19 mouse cellular contexts compared by ENCODE assay signal in genomic region chr16:36089850-36090616, GRCm38 (mm10). TPM values are rescaled to one million over a fixed set of nuclear protein-coding genes. Genes with fewer than 3 reads are reported as not detected.
DNase-seq lines count a peak whose midpoint lies in the region; ATAC-seq and TF ChIP-seq lines count a peak whose summit lies in the region.
"Had no signal": no experiment of that assay in that cellular context is flagged by ENCODE, and none has a peak within 500 bp of the region (broad histone marks: within the 10 kb centered on the region; RNA-seq: fewer than 3 reads in every experiment).

No protein-coding gene starts in this region.

- H3K4me3 ChIP-seq in forebrain, postnatal 0 days (ENCODE audit: low read depth, low read length), result no peak overlapping the region
- no peak overlapping the region for H3K4me3 ChIP-seq in forebrain, embryonic 13.5 days
- H3K4me3 ChIP-seq in liver, postnatal 0 days (ENCODE audit: low read depth, low read length), result no peak overlapping the region
- H3K4me3 ChIP-seq in intestine, postnatal 0 days (ENCODE audit: low read depth, low read length), result no peak overlapping the region
- H3K4me3 ChIP-seq: embryonic facial prominence, embryonic 12.5 days; forebrain, embryonic 12.5 days; heart, embryonic 13.5 days; hindbrain, embryonic 13.5 days; liver, embryonic 15.5 days had no signal

- no peak for TF ChIP-seq EP300 in liver, postnatal 0 days (IDR thresholded peaks at IDR 0.05; ENCODE audit: low read depth)

- DNase-seq in forebrain, postnatal 0 days, result peak; percentile 14
- no peak for DNase-seq in liver, postnatal 0 days
- no peak for DNase-seq in liver
- DNase-seq in yolk sac, embryonic 10.5 days (ENCODE audit: low spot score), result peak; percentile 47
- no peak for DNase-seq in ovary, adult 18-20 months (ENCODE audit: low spot score)
- no peak for DNase-seq in lung, postnatal 10 days
- DNase-seq: adrenal gland, postnatal 36 days; B cell, adult 2 months; cerebellum, adult 11-12 months; gastrocnemius, postnatal 10 days had no signal

- peak; percentile 38; the same call in 1 of the 2 replicates for TF ChIP-seq CTCF in forebrain, postnatal 0 days (IDR thresholded peaks at IDR 0.05; ENCODE audit: low read depth)
- TF ChIP-seq CTCF in liver, postnatal 0 days (IDR thresholded peaks at IDR 0.05; ENCODE audit: low read depth), result peak; percentile 47
- peak; percentile 64 for TF ChIP-seq CTCF in intestine, postnatal 0 days (IDR thresholded peaks at IDR 0.05; ENCODE audit: low read depth)

- H3K27ac ChIP-seq in forebrain, postnatal 0 days (ENCODE audit: low read depth, low read length), result no peak overlapping the region
- H3K27ac ChIP-seq in forebrain, embryonic 13.5 days, result no peak overlapping the region
- 0 out of 2 replicates have a peak overlapping the region, but pooled peaks have one; percentile 24 for H3K27ac ChIP-seq in liver, postnatal 0 days (ENCODE audit: low read depth)
- peak overlapping the region; percentile 65 for H3K27ac ChIP-seq in intestine, postnatal 0 days (ENCODE audit: low read depth, low read length)
- H3K27ac ChIP-seq: embryonic facial prominence, embryonic 12.5 days; forebrain, embryonic 12.5 days; heart, embryonic 13.5 days; hindbrain, embryonic 13.5 days; liver, embryonic 15.5 days had no signal

- no peak overlapping the region for H3K9ac ChIP-seq in forebrain, postnatal 0 days
- H3K9ac ChIP-seq in forebrain, embryonic 13.5 days, result no peak overlapping the region
- H3K9ac ChIP-seq in liver, postnatal 0 days (replicated peaks), result no peak overlapping the region
- no peak overlapping the region for H3K9ac ChIP-seq in intestine, postnatal 0 days (ENCODE audit: low read depth, low read length)
- H3K9ac ChIP-seq: embryonic facial prominence, embryonic 12.5 days; forebrain, embryonic 12.5 days; heart, embryonic 13.5 days; hindbrain, embryonic 13.5 days; liver, embryonic 15.5 days had no signal

- H3K4me2 ChIP-seq in forebrain, postnatal 0 days (ENCODE audit: low read depth), result no peak overlapping the region
- H3K4me2 ChIP-seq in forebrain, embryonic 13.5 days, result no peak overlapping the region
- peak overlapping the region; percentile 22; the same call in 1 of the 2 replicates for H3K4me2 ChIP-seq in liver, postnatal 0 days (ENCODE audit: low read depth, low read length)
- peak overlapping the region; percentile 1 for H3K4me2 ChIP-seq in intestine, postnatal 0 days (replicated peaks; ENCODE audit: low read depth)
- H3K4me2 ChIP-seq: embryonic facial prominence, embryonic 12.5 days; forebrain, embryonic 12.5 days; heart, embryonic 13.5 days; hindbrain, embryonic 13.5 days; liver, embryonic 15.5 days had no signal

- no peaks in the 10 kb centered on the region for H3K27me3 ChIP-seq in forebrain, postnatal 0 days (ENCODE audit: insufficient read depth, low read length)
- H3K27me3 ChIP-seq in forebrain, embryonic 13.5 days, result no peaks in the 10 kb centered on the region
- H3K27me3 ChIP-seq in liver, postnatal 0 days (ENCODE audit: insufficient read depth, low read length), result no peaks in the 10 kb centered on the region
- no peaks in the 10 kb centered on the region for H3K27me3 ChIP-seq in intestine, postnatal 0 days (replicated peaks; ENCODE audit: control insufficient read depth, insufficient read depth, low read length)
- H3K27me3 ChIP-seq: embryonic facial prominence, embryonic 12.5 days; forebrain, embryonic 12.5 days; heart, embryonic 13.5 days; hindbrain, embryonic 13.5 days; liver, embryonic 15.5 days had no signal

- no peaks in the 10 kb centered on the region for H3K9me3 ChIP-seq in forebrain, postnatal 0 days (ENCODE audit: low read length)
- H3K9me3 ChIP-seq in forebrain, embryonic 13.5 days (replicated peaks), result no peaks in the 10 kb centered on the region
- no peaks in the 10 kb centered on the region for H3K9me3 ChIP-seq in liver, postnatal 0 days (ENCODE audit: low read length)
- no peaks in the 10 kb centered on the region for H3K9me3 ChIP-seq in intestine, postnatal 0 days (ENCODE audit: control insufficient read depth)
- H3K9me3 ChIP-seq: embryonic facial prominence, embryonic 12.5 days; forebrain, embryonic 12.5 days; heart, embryonic 13.5 days; hindbrain, embryonic 13.5 days; liver, embryonic 15.5 days had no signal

- peak; percentile 47; the same call in 1 of the 2 replicates for ATAC-seq in forebrain, postnatal 0 days
- no peak for ATAC-seq in forebrain, embryonic 13.5 days
- ATAC-seq in liver, postnatal 0 days, result no peak
- ATAC-seq in intestine, postnatal 0 days, result no peak

- WGBS in forebrain, postnatal 0 days, result 52% methylated on average over 8 of the region's 8 CpGs
- WGBS in forebrain, embryonic 13.5 days, result 65% methylated on average over 8 of the region's 8 CpGs
- 60% methylated on average over 8 of the region's 8 CpGs for WGBS in liver, postnatal 0 days (ENCODE audit: insufficient replicate concordance)
- WGBS in intestine, postnatal 0 days, result 47% methylated on average over 8 of the region's 8 CpGs

- no peaks in the 10 kb centered on the region for H3K4me1 ChIP-seq in forebrain, postnatal 0 days (ENCODE audit: insufficient read depth)
- no peaks in the 10 kb centered on the region for H3K4me1 ChIP-seq in forebrain, embryonic 13.5 days
- H3K4me1 ChIP-seq in liver, postnatal 0 days (ENCODE audit: insufficient read depth), result peaks cover 17% of the 10 kb centered on the region
- H3K4me1 ChIP-seq in intestine, postnatal 0 days (replicated peaks; ENCODE audit: control insufficient read depth, insufficient read depth, low read length), result no peaks in the 10 kb centered on the region
- H3K4me1 ChIP-seq: embryonic facial prominence, embryonic 12.5 days; forebrain, embryonic 12.5 days; heart, embryonic 13.5 days; hindbrain, embryonic 13.5 days had no signal

- H3K36me3 ChIP-seq in forebrain, postnatal 0 days (ENCODE audit: insufficient read depth), result peaks cover 18% of the 10 kb centered on the region
- H3K36me3 ChIP-seq in forebrain, embryonic 13.5 days (ENCODE audit: poor library complexity, severe bottlenecking), result peaks cover 40% of the 10 kb centered on the region
- H3K36me3 ChIP-seq in liver, postnatal 0 days (replicated peaks; ENCODE audit: insufficient read depth, low read length), result peaks cover 17% of the 10 kb centered on the region; the same call in 1 of the 2 replicates
- peaks cover 7% of the 10 kb centered on the region; the same call in 1 of the 2 replicates for H3K36me3 ChIP-seq in intestine, postnatal 0 days (ENCODE audit: control insufficient read depth, insufficient read depth)

RNA-seq across cellular contexts. Expression of gene Ccdc58, which starts 18.5 kb away (rescaled TPM):
- 14.8 and 18.9 TPM in 2 replicates for total RNA-seq in forebrain, postnatal 0 days (2014; rRNA removed)
- polyA plus RNA-seq in forebrain, postnatal 0 days (2015; fragmentation: Nextera tagmentation; extraction: Ambion mirVana), result 25.9 and 29.2 TPM in 2 replicates
- 53.9 and 59.7 TPM in 2 replicates for polyA plus RNA-seq in forebrain, embryonic 13.5 days (2015; fragmentation: Nextera tagmentation; extraction: Ambion mirVana)
- 54.6 and 58.9 TPM in 2 replicates for polyA plus RNA-seq in liver, postnatal 0 days (2015; fragmentation: Nextera tagmentation; extraction: Ambion mirVana)
- polyA plus RNA-seq in intestine, postnatal 0 days (2015; fragmentation: Nextera tagmentation; extraction: Ambion mirVana), result 64.6 and 65.2 TPM in 2 replicates

RNA-seq across cellular contexts. Expression of gene Fam162a, which starts 18.6 kb away (rescaled TPM):
- total RNA-seq in forebrain, postnatal 0 days (2014; rRNA removed), result 27.4 and 48.2 TPM in 2 replicates
- polyA plus RNA-seq in forebrain, postnatal 0 days (2015; fragmentation: Nextera tagmentation; extraction: Ambion mirVana), result 139 and 178 TPM in 2 replicates
- 237 and 242 TPM in 2 replicates for polyA plus RNA-seq in forebrain, embryonic 13.5 days (2015; fragmentation: Nextera tagmentation; extraction: Ambion mirVana)
- polyA plus RNA-seq in liver, postnatal 0 days (2015; fragmentation: Nextera tagmentation; extraction: Ambion mirVana), result 176 and 193 TPM in 2 replicates
- polyA plus RNA-seq in intestine, postnatal 0 days (2015; fragmentation: Nextera tagmentation; extraction: Ambion mirVana), result 445 and 480 TPM in 2 replicates

RNA-seq across cellular contexts. Expression of gene Csta1, which starts 41.0 kb away (rescaled TPM):
- total RNA-seq in forebrain, postnatal 0 days (2014; rRNA removed), result not detected in 2 replicates
- polyA plus RNA-seq in forebrain, postnatal 0 days (2015; fragmentation: Nextera tagmentation; extraction: Ambion mirVana), result not detected in 2 replicates
- polyA plus RNA-seq in forebrain, embryonic 13.5 days (2015; fragmentation: Nextera tagmentation; extraction: Ambion mirVana), result not detected in 2 replicates
- not detected in 2 replicates for polyA plus RNA-seq in liver, postnatal 0 days (2015; fragmentation: Nextera tagmentation; extraction: Ambion mirVana)
- polyA plus RNA-seq in intestine, postnatal 0 days (2015; fragmentation: Nextera tagmentation; extraction: Ambion mirVana), result 0.12 TPM in 1 of 2 replicates, not detected in the other
- total RNA-seq: adrenal gland, postnatal 36 days; gastrocnemius, postnatal 10 days; left cerebral cortex, adult 18-20 months had no signal
- polyA plus RNA-seq: embryonic facial prominence, embryonic 12.5 days; forebrain, embryonic 12.5 days; heart, embryonic 13.5 days; hindbrain, embryonic 13.5 days; liver, embryonic 15.5 days; testis, adult 2 months had no signal

RNA-seq across cellular contexts. Expression of gene Wdr5b, which starts 49.0 kb away (rescaled TPM):
- total RNA-seq in forebrain, postnatal 0 days (2014; rRNA removed), result 8.8 and 12.2 TPM in 2 replicates
- polyA plus RNA-seq in forebrain, postnatal 0 days (2015; fragmentation: Nextera tagmentation; extraction: Ambion mirVana), result 5.0 and 6.8 TPM in 2 replicates
- polyA plus RNA-seq in forebrain, embryonic 13.5 days (2015; fragmentation: Nextera tagmentation; extraction: Ambion mirVana), result 13.1 and 13.3 TPM in 2 replicates
- polyA plus RNA-seq in liver, postnatal 0 days (2015; fragmentation: Nextera tagmentation; extraction: Ambion mirVana), result 2.2 TPM in 2 replicates
- 3.8 and 4.0 TPM in 2 replicates for polyA plus RNA-seq in intestine, postnatal 0 days (2015; fragmentation: Nextera tagmentation; extraction: Ambion mirVana)

Comparison
In these comparisons a context has a peak if more than half of its experiments do, and no peak if none do; other contexts are left out.
1. DNase-seq: peak in forebrain, postnatal 0 days (single experiment) and yolk sac, embryonic 10.5 days (single experiment); none in liver, postnatal 0 days (single experiment), liver (single experiment), ovary, adult 18-20 months (single experiment) and lung, postnatal 10 days (single experiment).
2. H3K27ac ChIP-seq: peak in liver, postnatal 0 days (single experiment) and intestine, postnatal 0 days (single experiment); none in forebrain, postnatal 0 days (single experiment) and forebrain, embryonic 13.5 days (single experiment).
3. H3K4me2 ChIP-seq: peak in liver, postnatal 0 days (single experiment) and intestine, postnatal 0 days (single experiment); none in forebrain, postnatal 0 days (single experiment) and forebrain, embryonic 13.5 days (single experiment).
4. Peak in every context shown above with its lines, with median percentiles within 50 percentile points of each other: CTCF ChIP-seq.